Mouse (Mus musculus): ENCODE results near the gene Cpeb1.

DNA sequence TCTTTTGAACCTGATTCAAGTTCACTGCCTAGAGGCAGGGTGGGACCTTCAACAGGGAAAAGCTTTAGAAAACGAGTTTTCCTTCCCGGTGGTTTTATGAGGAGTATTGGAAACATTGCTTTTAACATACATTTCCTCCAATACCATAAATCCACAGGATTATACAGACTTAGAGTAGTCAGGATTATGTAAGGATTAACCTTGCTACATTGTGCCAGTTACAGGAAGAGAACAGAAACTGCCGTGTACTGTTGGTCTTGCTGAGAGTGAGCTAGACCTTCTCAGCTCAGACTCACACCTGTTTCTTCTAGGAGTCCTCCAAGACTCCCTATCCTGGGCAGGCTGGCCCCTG is 116.8 kb downstream of the Cpeb1 start:
- TF ChIP-seq CTCF (IDR thresholded peaks at IDR 0.05; ENCODE audit: low read depth): no peak
- TF ChIP-seq EP300 (IDR thresholded peaks at IDR 0.05; ENCODE audit: low read depth): no peak
